Mouse (Mus musculus) embryonic facial prominence, embryonic 10.5 days (tissue): ENCODE results near the gene Glyat. TPM values are rescaled to one million over a fixed set of nuclear protein-coding genes. Genes with fewer than 3 reads are reported as not detected.
"Not testable (repeated sequence)": the region's sequence is repeated elsewhere in the genome, so short reads cannot be mapped to it uniquely, and the experiment has no call there.

Experiments used
- DNase-seq: peaks from one replicate; pipeline ENCODE4 v3.0.0-alpha.2; 2017; ENCODE audit warnings: low spot score
- H3K27ac ChIP-seq: fragments of 300-500 bp; sonication (generic); replicated peaks from 2 replicates; pipeline ENCODE4 v1.5.1; 2016; ENCODE audit warnings: mild to moderate bottlenecking
- H3K27me3 ChIP-seq: fragments of 300-500 bp; sonication (generic); replicated peaks from 2 replicates; pipeline ENCODE4 v1.6.1; 2016; ENCODE audit warnings: low read depth, mild to moderate bottlenecking; ENCODE audit not compliant: poor library complexity, severe bottlenecking
- H3K36me3 ChIP-seq: fragments of 300-500 bp; sonication (generic); replicated peaks from 2 replicates; pipeline ENCODE4 v1.6.1; 2016; ENCODE audit warnings: mild to moderate bottlenecking, moderate library complexity
- H3K4me1 ChIP-seq: fragments of 300-500 bp; sonication (generic); 2 replicates; pipeline ENCODE4 v1.6.1; 2016
- H3K4me3 ChIP-seq: fragments of 300-500 bp; sonication (generic); 2 replicates; pipeline ENCODE4 v1.5.1; 2016; ENCODE audit warnings: mild to moderate bottlenecking, moderate library complexity
- H3K9me3 ChIP-seq: fragments of 300-500 bp; sonication (generic); 2 replicates; pipeline ENCODE4 v1.6.1; 2016; ENCODE audit warnings: mild to moderate bottlenecking
- WGBS: fragments of 180-500 bp; shearing (Covaris S2); methylation state at CpG from one replicate; pipeline ENCODE4 v1.1.7; 2016; 5-methylcytosine and 5-hydroxymethylcytosine counted together
- polyA plus RNA-seq: library from polyadenylated mRNA; unstranded; fragments of >200 nt; fragmentation: Nextera tagmentation; extraction: Ambion mirVana; gene quantifications from 2 replicates; pipeline ENCODE4 v1.2.1, GENCODE M21; 2016

Glyat gene
- polyA plus RNA-seq, 1 experiment from 2014 or later: not detected

- 92% methylated on average over 3 of the region's 3 CpGs for WGBS
- H3K27ac ChIP-seq: no peak overlapping the region
- no peak for DNase-seq
- H3K9me3 ChIP-seq: no peaks in the 10 kb centered on the region
- no peaks in the 10 kb centered on the region for H3K27me3 ChIP-seq
- H3K4me3 ChIP-seq: no peak overlapping the region
- H3K36me3 ChIP-seq: no peaks in the 10 kb centered on the region
- no peaks in the 10 kb centered on the region for H3K4me1 ChIP-seq
These were observed 1.2 kb downstream of the Glyat start for GRCm38 (mm10) chr19:12634259-12634658.

GRCm38 (mm10) chr19:12634963-12635362, 1.9 kb downstream of the Glyat start:
- H3K4me1 ChIP-seq: no peaks in the 10 kb centered on the region
- H3K9me3 ChIP-seq: no peaks in the 10 kb centered on the region
- no peak overlapping the region for H3K27ac ChIP-seq
- no peak overlapping the region for H3K4me3 ChIP-seq
- no peaks in the 10 kb centered on the region for H3K27me3 ChIP-seq
- WGBS: 92% methylated on average over 4 of the region's 4 CpGs
- no peaks in the 10 kb centered on the region for H3K36me3 ChIP-seq
- DNase-seq: no peak

- Histone ChIP-seq H3K9me3 (no peaks in the 10 kb centered on the region), H3K4me3 (no peak overlapping the region), H3K4me1 (no peaks in the 10 kb centered on the region), H3K27ac (no peak overlapping the region), H3K36me3 (no peaks in the 10 kb centered on the region), H3K27me3 (no peaks in the 10 kb centered on the region)
- no peak for DNase-seq
- 73% methylated on average over 3 of the region's 3 CpGs for WGBS
These were observed 3.8 kb downstream of the Glyat start for GRCm38 (mm10) chr19:12636863-12637262.

- Histone ChIP-seq H3K27ac (no peak overlapping the region), H3K4me1 (no peaks in the 10 kb centered on the region), H3K9me3 (no peaks in the 10 kb centered on the region), H3K4me3 (no peak overlapping the region), H3K36me3 (no peaks in the 10 kb centered on the region), H3K27me3 (no peaks in the 10 kb centered on the region)
- WGBS: 78% methylated on average over 1 of the region's 1 CpGs
- no peak for DNase-seq
These were observed 4.9 kb downstream of the Glyat start for GRCm38 (mm10) chr19:12638049-12638448.

- H3K9me3 ChIP-seq: no peaks in the 10 kb centered on the region
- H3K27me3 ChIP-seq: no peaks in the 10 kb centered on the region
- no peak overlapping the region for H3K4me3 ChIP-seq
- H3K4me1 ChIP-seq: no peaks in the 10 kb centered on the region
- H3K36me3 ChIP-seq: no peaks in the 10 kb centered on the region
- H3K27ac ChIP-seq: no peak overlapping the region
- no peak for DNase-seq
These were observed 16.4 kb downstream of the Glyat start for GRCm38 (mm10) chr19:12649511-12649910.

GRCm38 (mm10) chr19:12666156-12666555, 33.0 kb downstream of the Glyat start:
- Histone ChIP-seq H3K4me3 (no peak overlapping the region), H3K4me1 (no peaks in the 10 kb centered on the region), H3K27me3 (no peaks in the 10 kb centered on the region), H3K36me3 (no peaks in the 10 kb centered on the region), H3K27ac (no peak overlapping the region), H3K9me3 (peaks cover 16% of the 10 kb centered on the region)
- 84% methylated on average over 1 of the region's 1 CpGs for WGBS
- DNase-seq: no peak

- not testable (repeated sequence) for DNase-seq, H3K9me3 ChIP-seq, H3K27ac ChIP-seq, H3K4me1 ChIP-seq, H3K27me3 ChIP-seq, H3K4me3 ChIP-seq, H3K36me3 ChIP-seq
- WGBS: 91% methylated on average over 3 of the region's 3 CpGs
These were observed 35.5 kb downstream of the Glyat start for GRCm38 (mm10) chr19:12668601-12669000.

- Histone ChIP-seq H3K9me3 (no peaks in the 10 kb centered on the region), H3K4me1 (no peaks in the 10 kb centered on the region), H3K27ac (no peak within 1 kb of the TSS), H3K27me3 (no peaks in the 10 kb centered on the region), H3K36me3 (no peaks in the 10 kb centered on the region), H3K4me3 (no peak within 1 kb of the TSS)
- DNase-seq: no peak
These were observed 37.0 kb downstream of the Glyat start, which contains the start of gene Olfr1442 for GRCm38 (mm10) chr19:12670139-12670538. TSS of gene Olfr1442 (plus strand) at chr19:12670439.

- Histone ChIP-seq H3K36me3 (no peaks in the 10 kb centered on the region), H3K4me3 (no peak overlapping the region), H3K27me3 (no peaks in the 10 kb centered on the region), H3K27ac (no peak overlapping the region), H3K9me3 (no peaks in the 10 kb centered on the region), H3K4me1 (no peaks in the 10 kb centered on the region)
- 82% methylated on average over 4 of the region's 4 CpGs for WGBS
- no peak for DNase-seq
These were observed 37.9 kb downstream of the Glyat start for GRCm38 (mm10) chr19:12671051-12671450.

- WGBS: 76% methylated on average over 3 of the region's 3 CpGs
- no peak for DNase-seq
- H3K36me3 ChIP-seq: no peaks in the 10 kb centered on the region
- H3K4me1 ChIP-seq: no peaks in the 10 kb centered on the region
- no peak within 1 kb of the TSS for H3K4me3 ChIP-seq
- no peak within 1 kb of the TSS for H3K27ac ChIP-seq
- no peaks in the 10 kb centered on the region for H3K27me3 ChIP-seq
- no peaks in the 10 kb centered on the region for H3K9me3 ChIP-seq
These were observed 44.7 kb downstream of the Glyat start, which contains the start of gene Olfr1443 for GRCm38 (mm10) chr19:12677812-12678211. TSS of gene Olfr1443 (plus strand) at chr19:12678112.

- no peak overlapping the region for H3K27ac ChIP-seq
- H3K4me1 ChIP-seq: no peaks in the 10 kb centered on the region
- DNase-seq: no peak
- no peaks in the 10 kb centered on the region for H3K27me3 ChIP-seq
- no peaks in the 10 kb centered on the region for H3K9me3 ChIP-seq
- H3K4me3 ChIP-seq: no peak overlapping the region
- H3K36me3 ChIP-seq: no peaks in the 10 kb centered on the region
These were observed 51.5 kb downstream of the Glyat start for GRCm38 (mm10) chr19:12684638-12685037.

- no peaks in the 10 kb centered on the region for H3K4me1 ChIP-seq
- H3K27me3 ChIP-seq: no peaks in the 10 kb centered on the region
- no peak overlapping the region for H3K4me3 ChIP-seq
- DNase-seq: no peak
- H3K9me3 ChIP-seq: no peaks in the 10 kb centered on the region
- H3K27ac ChIP-seq: no peak overlapping the region
- no peaks in the 10 kb centered on the region for H3K36me3 ChIP-seq
These were observed 52.1 kb downstream of the Glyat start for GRCm38 (mm10) chr19:12685231-12685630.

- no peaks in the 10 kb centered on the region for H3K4me1 ChIP-seq
- no peak within 1 kb of the TSS for H3K4me3 ChIP-seq
- H3K9me3 ChIP-seq: no peaks in the 10 kb centered on the region
- no peak for DNase-seq
- WGBS: 81% methylated on average over 3 of the region's 3 CpGs
- H3K36me3 ChIP-seq: no peaks in the 10 kb centered on the region
- H3K27ac ChIP-seq: no peak within 1 kb of the TSS
- no peaks in the 10 kb centered on the region for H3K27me3 ChIP-seq
These were observed 62.5 kb downstream of the Glyat start, which contains the start of gene Keg1 for GRCm38 (mm10) chr19:12695590-12695989. TSS of gene Keg1 (plus strand) at chr19:12695786.

GRCm38 (mm10) chr19:12696221-12696620, 63.1 kb downstream of the Glyat start:
- Histone ChIP-seq H3K27me3 (no peaks in the 10 kb centered on the region), H3K27ac (no peak overlapping the region), H3K9me3 (no peaks in the 10 kb centered on the region), H3K4me3 (no peak overlapping the region), H3K4me1 (no peaks in the 10 kb centered on the region), H3K36me3 (no peaks in the 10 kb centered on the region)
- no peak for DNase-seq
